Mouse (Mus musculus) natural killer cell, adult 2 months (primary cell): ENCODE results near the gene Hrh3.

Source experiments
- DNase-seq, 2 experiments: peaks; one replicate each; pipeline ENCODE4 v3.0.0; 2022; ENCODE audit warnings: low spot score in 2 of 2

Hrh3 gene

DNA sequence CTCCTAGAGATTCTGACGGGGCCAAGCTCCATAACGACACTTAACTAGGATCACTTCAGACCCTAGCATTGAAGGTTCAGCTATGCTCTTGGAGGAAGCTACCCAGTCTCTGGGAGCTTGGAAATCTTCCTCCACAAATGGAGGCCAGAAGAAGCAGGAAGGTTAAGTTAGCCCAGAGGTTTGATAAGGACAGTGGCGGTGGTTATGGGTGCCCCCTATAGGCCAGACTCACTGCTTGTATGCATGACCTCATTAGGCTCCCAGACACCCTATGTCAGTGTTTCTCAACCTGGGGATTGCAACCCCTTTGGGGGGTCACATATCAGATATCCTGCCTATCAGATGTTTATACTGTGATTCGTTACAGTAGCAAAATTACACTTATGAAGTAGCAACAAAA lies 2.8 kb upstream of the Hrh3 start:
- no peak for DNase-seq

DNA sequence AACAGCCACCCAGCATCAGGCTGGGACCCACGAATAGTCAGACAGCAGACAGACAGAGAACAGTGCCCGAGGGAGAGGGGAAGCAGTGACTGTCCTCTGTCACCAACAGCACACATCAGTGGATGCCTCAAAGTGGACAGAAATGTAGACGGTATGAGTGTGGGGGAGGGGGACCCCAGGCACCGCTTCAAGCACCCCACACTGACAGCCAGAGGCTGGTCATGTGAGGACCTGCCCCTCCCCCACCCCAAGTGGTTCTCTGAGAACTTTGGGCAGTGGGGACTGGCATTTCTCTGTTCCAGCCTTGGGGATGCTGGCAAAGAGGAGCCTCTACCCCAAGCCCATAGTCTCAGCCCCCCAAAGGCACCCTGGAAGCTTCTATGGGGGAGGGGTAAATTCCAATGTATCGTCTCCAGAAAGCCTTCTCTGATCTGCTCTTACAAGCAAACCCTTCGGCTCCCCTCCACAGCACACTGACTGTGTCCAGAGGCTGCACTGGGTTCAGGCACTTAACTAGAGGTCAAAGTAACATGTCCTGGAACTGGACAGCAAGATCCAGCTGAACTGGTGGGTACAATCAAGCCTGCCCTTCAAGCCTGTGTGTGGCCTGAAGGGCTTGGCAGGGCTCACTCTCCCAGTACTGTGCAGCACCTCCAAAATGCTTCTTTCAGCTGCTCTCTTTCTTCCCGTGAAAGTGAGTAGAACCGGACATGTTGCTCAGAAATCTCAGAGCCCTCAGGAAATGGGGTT lies 1.3 kb upstream of the Hrh3 start:
- DNase-seq, result no peak

- DNase-seq, result no peak
Observed at GRCm38 (mm10) chr2:180104659-180105377, 530 bp upstream of the Hrh3 start.

GRCm38 (mm10) chr2:180103151-180103977 lies 924 bp downstream of the Hrh3 start:
- no peak for DNase-seq

DNA sequence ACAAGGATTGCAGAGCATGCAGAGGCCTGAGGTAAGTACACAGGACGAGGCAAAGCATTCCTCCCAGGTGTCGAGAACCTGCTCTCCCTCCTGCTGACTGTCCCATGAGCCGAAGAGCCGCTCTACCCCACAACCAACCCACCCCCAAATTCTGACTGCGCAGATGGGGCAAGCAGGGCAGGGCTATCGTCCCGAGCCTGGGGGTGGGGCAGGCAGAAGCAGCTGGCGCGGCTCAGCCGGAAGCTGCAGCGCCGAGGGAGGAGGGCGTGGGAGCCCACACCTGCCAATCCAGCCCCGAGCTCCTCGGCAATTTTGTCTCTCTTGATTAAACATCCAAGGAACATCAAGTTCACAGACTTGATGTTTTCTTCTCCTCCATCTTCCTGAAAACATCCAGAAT lies 4.8 kb downstream of the Hrh3 start:
- no peak for DNase-seq

GRCm38 (mm10) chr2:180098167-180098566 lies 6.1 kb downstream of the Hrh3 start:
- DNase-seq, result no peak

DNA sequence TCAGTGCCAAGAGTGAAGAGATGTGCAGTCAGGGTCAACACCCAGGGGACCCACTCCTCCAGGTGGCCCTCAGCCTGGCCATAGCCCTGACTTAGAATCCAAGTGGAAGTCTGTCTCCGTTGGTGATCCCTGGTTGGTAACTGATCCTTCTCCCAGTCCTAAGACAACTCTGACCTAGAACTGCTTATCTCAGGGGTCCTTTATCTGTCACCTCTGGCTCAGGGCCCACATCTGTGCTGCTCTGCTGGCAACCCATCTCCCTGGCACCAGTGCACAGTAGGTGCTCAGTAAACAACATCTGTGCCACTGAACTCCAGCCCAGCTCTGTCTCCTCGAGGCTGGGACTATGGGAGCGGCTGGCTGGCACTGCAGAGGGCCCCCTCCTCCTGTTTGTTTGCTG lies 6.7 kb downstream of the Hrh3 start:
- no peak for DNase-seq

GRCm38 (mm10) chr2:180095711-180096110 lies 8.6 kb downstream of the Hrh3 start:
- DNase-seq, result no peak

GRCm38 (mm10) chr2:180090285-180090684 lies 14.0 kb downstream of the Hrh3 start:
- no peak for DNase-seq

GRCm38 (mm10) chr2:180087472-180087871 lies 16.8 kb downstream of the Hrh3 start:
- no peak for DNase-seq

- DNase-seq, result no peak
Observed at GRCm38 (mm10) chr2:180086637-180087027, 17.7 kb downstream of the Hrh3 start.

DNA sequence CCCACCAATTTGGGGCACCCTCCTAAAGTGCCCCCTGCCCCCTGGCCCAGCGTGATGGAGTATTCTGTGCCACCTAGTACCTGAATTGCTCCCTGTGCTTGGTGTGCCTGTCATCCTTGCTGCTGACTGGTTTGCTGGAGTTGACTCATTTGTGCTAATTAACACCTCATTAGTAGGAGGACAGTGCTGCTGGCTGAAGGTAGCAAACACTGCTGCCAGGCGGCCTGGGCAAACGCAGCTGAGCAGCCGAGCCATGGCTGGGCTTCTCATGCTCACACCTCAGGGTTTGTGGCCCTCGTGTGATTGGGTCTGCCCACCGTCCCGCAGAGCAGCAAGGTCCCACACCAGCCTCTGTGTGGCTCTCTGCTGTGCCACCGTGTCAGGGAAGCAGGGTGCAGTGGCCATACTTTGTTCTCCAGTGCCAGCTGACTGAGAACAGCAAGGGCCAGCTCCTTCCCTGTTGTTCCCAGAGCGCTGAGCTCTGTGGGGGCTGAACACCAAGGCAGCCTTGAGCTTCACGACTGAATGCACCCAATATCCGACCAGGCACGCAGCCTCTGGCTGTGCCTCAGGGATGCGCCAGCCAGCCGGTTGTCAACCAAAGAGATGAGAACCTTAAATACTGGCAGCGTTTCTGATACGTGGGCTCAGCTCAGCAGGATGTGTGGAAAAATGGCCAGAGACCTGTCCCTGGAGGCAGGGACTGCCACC lies 18.2 kb downstream of the Hrh3 start:
- DNase-seq, result no peak

DNA sequence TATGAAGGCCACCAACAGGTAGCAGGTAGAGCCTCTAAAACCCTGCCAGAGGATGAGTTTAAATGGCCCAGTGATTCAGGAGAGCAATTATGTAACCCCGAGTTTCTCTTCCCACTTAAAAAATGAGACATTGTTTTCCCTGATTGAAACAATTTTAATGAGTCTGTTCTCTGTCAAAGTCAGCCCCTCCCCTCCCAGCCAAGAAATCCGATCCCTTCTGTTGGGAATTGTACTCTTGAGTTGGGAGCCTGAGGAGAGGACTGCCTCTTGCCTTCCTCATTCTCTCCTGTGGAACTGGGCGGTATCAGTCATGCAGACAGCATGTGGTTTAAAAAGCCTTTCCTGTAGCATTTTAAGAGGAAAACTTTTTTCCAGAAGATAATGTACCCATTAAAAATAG lies 19.7 kb downstream of the Hrh3 start:
- no peak for DNase-seq

DNA sequence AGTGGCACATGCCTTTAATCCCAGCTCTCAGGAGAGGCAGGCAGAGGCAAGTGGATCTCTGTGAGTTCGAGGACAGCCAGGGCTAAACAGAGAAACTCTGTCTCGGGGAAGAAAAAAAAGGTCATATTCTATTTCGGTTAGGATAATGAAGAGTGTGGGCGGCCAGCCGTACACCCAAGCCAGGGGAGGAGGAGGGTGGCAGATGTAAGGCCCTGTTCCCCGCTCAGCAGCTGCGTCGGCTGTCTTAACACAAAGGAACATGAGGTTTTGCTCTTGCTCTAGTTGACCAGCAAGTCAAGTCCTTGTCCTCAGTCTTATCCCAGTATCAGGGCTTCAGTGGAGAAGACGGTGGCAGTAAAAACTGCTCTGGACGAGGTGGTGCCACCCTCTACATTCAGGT lies 21.2 kb downstream of the Hrh3 start:
- DNase-seq, result no peak

- DNase-seq, result no peak
Observed at GRCm38 (mm10) chr2:180080680-180081079, 23.6 kb downstream of the Hrh3 start.

DNA sequence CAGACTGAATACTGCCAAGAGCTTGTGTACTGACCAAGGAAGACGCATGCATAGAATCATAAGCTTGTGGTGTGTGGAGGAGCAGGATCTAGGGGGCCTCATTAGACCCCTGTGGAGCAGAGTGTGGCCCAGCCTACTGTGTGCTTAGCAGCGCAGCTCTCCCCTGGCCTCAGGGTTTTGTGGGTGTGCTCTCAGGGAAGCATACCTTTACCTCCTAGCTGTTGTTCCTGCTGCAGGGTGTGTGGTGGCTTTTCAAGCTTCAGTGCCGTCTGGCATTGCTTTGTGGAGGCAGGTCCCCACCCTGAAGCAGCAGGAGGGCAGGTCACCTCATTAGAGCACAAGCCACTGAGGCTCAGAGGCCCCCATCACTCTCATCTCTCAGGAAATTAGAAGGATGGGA lies 26.7 kb downstream of the Hrh3 start:
- DNase-seq, result no peak

- no peak for DNase-seq
Observed at GRCm38 (mm10) chr2:180072886-180073285, 31.4 kb downstream of the Hrh3 start.

GRCm38 (mm10) chr2:180071671-180072070 lies 32.6 kb downstream of the Hrh3 start:
- DNase-seq, result no peak

- DNase-seq, result peak; percentile 87 to 90
Observed at GRCm38 (mm10) chr2:180070481-180071453, 33.5 kb downstream of the Hrh3 start, which contains the start of gene Mtg2. Gene Mtg2, plus strand, starts transcription at chr2:180070588.

DNA sequence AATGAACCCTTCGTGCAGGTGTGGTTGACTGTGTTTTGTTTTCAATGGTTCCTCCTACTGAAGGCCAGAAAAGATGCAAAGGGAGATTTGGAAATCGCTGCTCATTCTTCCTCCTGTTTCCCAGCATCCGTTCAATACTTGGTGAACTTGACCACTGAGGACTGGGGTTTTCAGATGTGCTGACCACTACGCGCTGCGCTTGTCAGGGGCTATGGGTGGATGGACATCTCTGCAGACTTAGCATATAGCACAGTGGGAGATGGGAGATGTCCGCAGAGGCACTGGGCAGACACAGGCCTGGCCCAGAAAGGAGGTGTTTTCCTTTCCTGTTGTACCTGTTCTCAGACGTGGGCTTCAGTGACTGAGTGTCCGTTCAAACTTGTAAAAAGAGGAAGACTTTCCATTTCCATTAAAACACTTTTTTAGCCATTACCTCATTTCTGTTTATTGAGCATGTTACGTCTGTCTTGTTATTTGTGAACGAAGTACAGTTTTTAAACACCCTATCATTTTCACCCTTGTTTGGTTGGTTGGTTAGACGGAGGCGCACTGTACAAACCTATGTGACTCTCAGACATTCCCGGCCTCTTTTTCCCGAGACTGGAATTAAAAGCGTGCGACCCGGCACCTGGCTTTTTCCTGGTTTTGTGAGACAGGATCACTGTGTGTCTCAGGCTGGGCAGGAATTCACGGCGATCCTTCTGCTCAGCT lies 34.4 kb downstream of the Hrh3 start:
- no peak for DNase-seq
